Mouse (Mus musculus): ENCODE data around the gene Nelfb. TPM values are rescaled to one million over a fixed set of nuclear protein-coding genes. Genes with fewer than 3 reads are reported as not detected.

Nelfb gene
- polyA plus RNA-seq (2014; fragmentation: Illumina TruSeq; extraction: RNeasy Lipid Tissue Mini Kit (QIAGEN cat#74804); ENCODE audit: low read depth, low replicate concordance) = 4.2 TPM

DNA sequence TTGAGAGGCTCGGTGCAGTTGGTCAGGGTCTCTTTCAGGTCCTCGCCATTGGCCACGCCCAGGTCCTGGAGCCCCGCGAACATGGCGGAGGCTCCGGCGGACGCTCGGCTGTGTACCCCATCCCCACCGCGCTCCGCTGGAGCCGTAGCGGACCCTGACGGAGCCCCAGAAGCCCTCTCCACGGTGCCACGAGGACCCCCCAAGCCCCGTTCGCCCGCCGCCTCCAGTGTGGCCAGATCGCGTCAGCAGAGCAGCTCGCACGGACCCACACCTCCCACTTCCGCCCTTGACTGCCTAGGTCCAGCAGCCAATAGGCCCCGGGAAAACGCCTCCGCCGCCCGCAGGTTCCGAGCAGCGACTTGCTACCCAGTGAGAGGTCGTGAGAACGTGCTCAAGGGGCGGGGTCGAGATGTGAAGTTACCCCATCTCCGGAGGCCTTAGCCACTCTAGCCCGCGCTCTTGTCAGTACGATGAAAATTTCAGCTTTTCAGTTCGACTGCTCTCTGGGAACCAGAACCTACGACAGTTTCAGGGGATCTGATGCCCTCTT lies at the start of gene Nelfb:
Nelfb (minus strand) TSS at position 369 of the 550 bp plus-strand sequence.

DNA sequence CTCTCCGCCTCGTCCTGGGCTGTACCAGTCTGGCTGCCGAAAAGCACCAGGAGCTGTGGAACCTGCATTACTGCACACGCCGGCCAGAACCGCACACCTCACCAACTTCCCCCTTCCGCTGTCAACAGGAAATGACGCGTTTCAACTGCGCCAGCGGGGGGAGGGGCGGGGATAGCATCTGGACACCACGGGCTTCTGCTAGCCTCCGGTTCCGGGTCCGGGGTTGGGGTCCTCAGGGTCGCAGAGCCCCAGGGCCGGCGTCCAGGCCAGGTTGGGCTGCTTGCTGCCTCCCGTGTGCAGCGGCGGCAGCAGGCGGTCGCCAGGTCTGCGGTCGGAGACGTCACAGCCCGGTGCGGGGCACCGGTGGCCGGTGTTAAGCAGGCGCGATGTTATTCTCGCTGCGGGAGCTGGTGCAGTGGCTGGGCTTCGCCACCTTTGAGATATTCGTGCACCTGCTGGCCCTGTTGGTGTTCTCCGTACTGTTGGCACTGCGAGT lies 44.0 kb upstream of the Nelfb start, which contains the start of gene Tmem203:
Tmem203 (plus strand) TSS at position 156 of the 496 bp plus-strand sequence.

DNA sequence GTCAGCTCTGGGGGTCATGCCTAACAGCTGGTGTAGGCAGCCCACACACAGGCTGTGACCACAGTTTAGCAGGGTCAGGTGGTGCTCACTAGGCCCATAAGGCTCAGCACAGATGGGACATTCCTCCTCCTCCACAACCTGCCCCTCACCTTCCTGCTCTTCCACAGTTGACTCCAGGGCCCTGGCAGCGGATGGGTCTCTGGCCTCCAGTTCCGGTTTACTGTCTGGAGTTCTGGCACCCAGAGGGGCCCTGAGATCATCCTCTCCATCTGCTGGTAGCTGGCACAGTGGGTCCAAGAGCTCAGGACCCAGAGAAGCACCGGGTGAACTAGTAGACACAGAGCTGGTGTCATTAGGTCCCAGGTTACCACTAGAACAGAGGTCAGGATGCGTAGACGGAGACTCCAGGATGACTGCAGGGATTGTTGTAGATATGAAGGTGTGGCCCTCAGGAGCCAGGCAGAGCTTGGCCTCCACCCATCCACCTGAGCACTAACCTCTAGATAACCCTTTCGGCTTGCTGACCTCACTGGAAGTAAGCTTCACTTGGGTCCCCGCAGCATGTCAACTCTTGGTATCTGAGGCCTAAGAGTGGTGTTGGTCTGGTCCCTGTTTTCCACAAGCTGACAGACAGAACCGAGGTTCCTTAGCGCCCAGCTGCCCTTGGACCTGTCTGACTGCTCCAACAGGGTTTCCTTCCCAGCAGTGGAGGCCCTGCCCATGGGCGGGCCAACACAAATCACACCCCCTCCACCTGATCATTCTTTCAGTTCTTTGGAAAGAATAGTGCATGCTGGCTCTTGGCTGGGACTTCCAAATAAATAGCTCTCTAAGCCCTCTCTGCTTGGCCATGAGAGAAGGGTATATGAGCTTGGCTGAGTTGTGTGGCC lies 35.1 kb upstream of the Nelfb start, which contains the start of gene AL732309.1:
AL732309.1 (minus strand) TSS at position 681 of the 890 bp plus-strand sequence.

DNA sequence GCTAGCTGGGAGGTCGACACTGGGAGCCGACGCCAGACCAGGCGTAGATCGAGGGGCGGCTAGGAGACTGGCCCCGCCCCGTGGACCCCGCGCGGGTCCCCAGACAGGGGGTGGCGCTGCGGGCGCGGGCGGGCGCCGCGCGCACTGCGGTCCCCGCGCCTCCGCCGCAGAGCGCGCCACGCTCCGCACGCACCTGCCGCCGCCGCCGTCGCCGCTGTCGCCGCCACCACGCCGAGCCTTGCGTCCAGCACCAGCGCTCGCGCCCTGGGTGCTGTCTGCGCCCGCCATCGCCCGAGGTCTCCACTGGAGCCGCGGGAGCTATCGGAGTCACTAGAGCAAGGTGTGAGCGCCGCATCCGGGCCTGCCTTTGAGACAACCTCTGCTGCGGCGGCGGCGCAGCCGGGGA lies 30.8 kb upstream of the Nelfb start, which contains the start of the genes Rnf208 and Cysrt1:
Rnf208 (plus strand) TSS at position 155 of the 406 bp plus-strand sequence.
Cysrt1 (minus strand) TSS at position 352 of the 406 bp plus-strand sequence.

DNA sequence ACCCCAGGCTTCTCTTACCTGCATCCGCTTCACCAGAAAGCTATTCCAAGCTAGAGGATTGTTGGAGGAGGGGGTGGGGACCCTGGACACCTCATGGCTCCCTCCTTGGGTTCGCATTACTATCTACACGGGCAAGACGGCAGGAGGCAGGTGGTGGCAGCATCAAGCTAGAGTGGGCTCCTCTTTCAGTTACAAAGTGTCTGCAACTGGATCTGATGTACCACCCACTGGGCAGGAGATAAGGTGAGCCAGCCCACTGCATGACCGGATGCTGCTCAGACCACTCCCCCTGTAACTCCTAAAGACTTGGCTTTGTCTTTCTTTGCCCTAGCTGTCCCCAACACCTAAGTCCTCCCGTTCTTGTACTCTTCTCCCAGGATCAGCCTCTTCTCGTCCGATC lies 25.3 kb upstream of the Nelfb start, which contains the start of gene Rnf224:
Rnf224 (minus strand) TSS at position 174 of the 400 bp plus-strand sequence.

DNA sequence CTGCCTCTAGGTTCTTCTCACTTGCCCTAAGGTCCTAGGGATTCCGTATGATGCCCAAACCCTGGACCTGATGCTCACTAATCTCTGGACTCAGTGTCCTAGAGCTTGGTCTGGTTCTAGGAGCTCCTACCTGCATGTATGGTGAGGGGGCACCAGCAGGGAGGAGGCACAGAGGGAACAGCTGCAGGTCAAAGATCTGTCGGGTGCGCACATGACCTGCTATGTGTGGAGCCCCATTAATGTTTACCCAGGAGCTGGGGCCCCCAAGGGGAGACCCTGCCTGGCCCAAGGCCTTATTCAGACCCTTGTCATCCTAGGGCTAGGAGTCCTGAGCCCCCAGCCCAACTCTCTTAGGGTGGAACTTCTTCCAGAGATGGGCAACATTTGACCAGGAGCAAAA lies 22.8 kb upstream of the Nelfb start, which contains the start of gene Slc34a3:
Slc34a3 (minus strand) TSS at position 315 of the 400 bp plus-strand sequence.

DNA sequence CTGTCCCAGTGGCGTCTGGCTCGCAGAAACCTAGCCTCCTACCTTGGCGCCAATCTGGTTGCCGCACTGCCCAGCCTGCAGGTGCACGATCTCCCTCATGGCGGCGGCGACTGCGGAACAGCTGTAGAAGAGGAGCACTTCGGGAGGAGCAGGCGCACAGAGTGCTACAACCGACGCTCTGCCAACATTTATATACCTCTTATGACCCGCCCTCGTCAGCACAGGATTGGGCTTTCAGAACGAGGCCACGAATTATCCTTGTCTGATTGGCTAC lies 13.1 kb upstream of the Nelfb start, which contains the start of gene Tubb4b:
Tubb4b (minus strand) TSS at position 211 of the 274 bp plus-strand sequence.

DNA sequence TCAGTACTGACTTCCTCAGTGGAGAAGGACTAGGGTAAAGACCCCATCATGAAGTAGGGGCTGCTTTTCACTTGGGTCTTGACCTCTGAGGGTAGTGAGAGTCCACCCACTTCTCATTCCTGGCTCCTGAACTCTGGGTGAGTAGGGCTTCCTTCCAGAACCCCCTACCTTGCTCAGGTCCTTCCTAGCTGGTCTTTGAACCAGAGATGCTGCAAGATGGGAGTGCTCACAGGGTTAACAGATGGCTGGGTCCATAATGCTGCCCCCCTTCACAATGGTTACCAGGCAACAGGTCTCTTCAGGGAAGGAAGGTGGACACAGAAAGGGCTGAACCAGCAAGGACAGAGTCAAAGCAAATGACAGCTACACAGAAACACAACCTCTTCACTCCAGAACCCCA lies 7.2 kb upstream of the Nelfb start, which contains the start of gene Fam166a:
Fam166a (plus strand) TSS at position 301 of the 400 bp plus-strand sequence.

DNA sequence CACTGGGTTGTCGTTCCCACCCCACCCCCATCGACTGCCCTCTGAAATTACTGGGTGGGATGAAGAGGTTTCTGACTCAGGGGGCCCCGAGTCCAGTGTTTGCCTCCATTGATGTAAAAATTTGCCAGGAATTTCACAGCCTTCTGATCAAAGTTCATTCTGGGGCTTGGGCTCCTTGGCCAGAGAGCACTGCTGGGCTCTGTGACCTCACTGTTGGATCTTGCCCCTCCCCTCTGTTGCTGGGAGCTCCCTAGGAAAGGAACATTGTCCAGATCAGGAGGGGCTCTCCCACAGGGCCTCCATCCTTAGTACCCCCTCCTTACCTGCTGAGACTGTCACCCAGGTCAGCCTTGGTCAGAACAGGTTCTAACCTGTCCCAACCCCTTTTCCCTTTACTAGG lies 3.2 kb upstream of the Nelfb start, which contains the start of gene Stpg3:
Stpg3 (minus strand) TSS at position 194 of the 400 bp plus-strand sequence.

DNA sequence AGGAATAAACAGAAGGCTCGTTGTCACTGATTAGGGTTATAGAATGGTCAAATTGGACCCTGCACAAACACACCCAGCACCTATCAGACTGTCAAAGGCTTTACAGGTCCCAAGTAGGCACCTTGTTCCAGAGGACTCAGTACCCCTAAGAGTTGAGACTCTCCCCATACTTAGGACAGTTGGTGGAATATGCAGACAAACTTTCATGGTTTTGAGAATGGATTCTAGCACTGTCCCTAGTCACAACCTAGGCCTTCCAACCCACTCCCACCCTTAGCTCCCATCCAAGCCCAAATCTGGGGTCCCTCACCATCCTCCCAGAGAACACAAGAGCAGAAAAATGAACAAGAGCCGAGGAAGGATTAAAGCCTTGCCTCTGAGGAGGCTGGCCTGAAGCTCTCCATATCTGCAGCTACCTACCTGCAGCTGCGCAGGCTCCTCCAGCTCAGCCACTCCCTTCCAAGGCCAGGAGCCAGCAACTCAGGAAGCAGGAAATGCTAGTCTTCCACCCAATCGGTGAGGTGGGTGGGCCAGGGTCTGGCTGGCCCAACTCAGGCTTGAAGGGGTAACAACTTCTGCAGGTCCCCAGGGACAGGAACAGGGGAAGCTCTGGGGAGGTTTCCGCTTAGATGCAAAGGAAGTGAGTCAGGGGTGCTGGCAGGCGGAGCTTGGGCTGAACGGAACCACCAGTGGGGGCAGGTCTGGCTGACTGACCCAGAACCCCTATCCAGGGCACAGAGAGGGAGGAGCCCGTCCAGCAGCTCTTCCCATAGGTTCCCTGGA lies 14.9 kb downstream of the Nelfb start, which contains the start of gene Tor4a:
Tor4a (minus strand) TSS at position 715 of the 783 bp plus-strand sequence.

DNA sequence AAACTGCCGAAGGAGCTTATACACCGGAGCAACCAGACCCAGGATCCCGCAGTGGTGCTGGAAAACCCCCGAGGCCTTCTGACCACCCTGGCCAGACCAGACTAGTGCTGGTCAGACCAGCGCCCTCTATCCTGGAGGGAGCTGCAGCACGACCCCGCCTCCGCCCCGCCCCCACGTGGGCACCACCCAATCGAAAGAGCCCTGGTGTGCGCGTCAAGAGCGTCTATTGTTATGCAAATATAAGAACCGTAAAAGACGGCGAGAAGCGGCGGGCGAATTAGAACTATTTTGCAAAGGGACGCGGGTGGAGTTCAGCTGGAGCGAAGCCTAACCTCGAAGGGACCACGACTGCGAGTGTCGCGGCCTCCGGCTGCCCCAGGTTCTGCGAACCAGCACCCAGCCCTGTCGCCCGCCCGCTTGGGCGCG lies 30.8 kb downstream of the Nelfb start, which contains the start of gene Nrarp:
Nrarp (plus strand) TSS at position 281 of the 426 bp plus-strand sequence.

Other genes starting within 250 kb of the Nelfb start
- 4.9 TPM for gene Dph7, start 249.1 kb downstream of the Nelfb start, polyA plus RNA-seq (2014; fragmentation: Illumina TruSeq; extraction: RNeasy Lipid Tissue Mini Kit (QIAGEN cat#74804); ENCODE audit: low read depth, low replicate concordance)
- gene Mrpl41, start 236.4 kb downstream of the Nelfb start, polyA plus RNA-seq (2014; fragmentation: Illumina TruSeq; extraction: RNeasy Lipid Tissue Mini Kit (QIAGEN cat#74804); ENCODE audit: low read depth, low replicate concordance) = 50.8 TPM
- gene Pnpla7, start 235.5 kb downstream of the Nelfb start, polyA plus RNA-seq (2014; fragmentation: Illumina TruSeq; extraction: RNeasy Lipid Tissue Mini Kit (QIAGEN cat#74804); ENCODE audit: low read depth, low replicate concordance) = 34.9 TPM
- gene Nsmf, start 157.1 kb downstream of the Nelfb start, polyA plus RNA-seq (2014; fragmentation: Illumina TruSeq; extraction: RNeasy Lipid Tissue Mini Kit (QIAGEN cat#74804); ENCODE audit: low read depth, low replicate concordance) = 3.6 TPM
- gene Entpd8, start 131.2 kb downstream of the Nelfb start, polyA plus RNA-seq (2014; fragmentation: Illumina TruSeq; extraction: RNeasy Lipid Tissue Mini Kit (QIAGEN cat#74804); ENCODE audit: low read depth, low replicate concordance) = 0.20 TPM
- gene Noxa1, start 116.3 kb downstream of the Nelfb start, polyA plus RNA-seq (2014; fragmentation: Illumina TruSeq; extraction: RNeasy Lipid Tissue Mini Kit (QIAGEN cat#74804); ENCODE audit: low read depth, low replicate concordance) = not detected
- gene Nrarp, start 30.7 kb downstream of the Nelfb start, polyA plus RNA-seq (2014; fragmentation: Illumina TruSeq; extraction: RNeasy Lipid Tissue Mini Kit (QIAGEN cat#74804); ENCODE audit: low read depth, low replicate concordance) = 1.2 TPM
- 0.17 TPM for gene Tor4a, start 14.6 kb downstream of the Nelfb start, polyA plus RNA-seq (2014; fragmentation: Illumina TruSeq; extraction: RNeasy Lipid Tissue Mini Kit (QIAGEN cat#74804); ENCODE audit: low read depth, low replicate concordance)
- 21.6 TPM for gene Stpg3, start 3.1 kb upstream of the Nelfb start, polyA plus RNA-seq (2014; fragmentation: Illumina TruSeq; extraction: RNeasy Lipid Tissue Mini Kit (QIAGEN cat#74804); ENCODE audit: low read depth, low replicate concordance)
- gene Fam166a, start 7.3 kb upstream of the Nelfb start, polyA plus RNA-seq (2014; fragmentation: Illumina TruSeq; extraction: RNeasy Lipid Tissue Mini Kit (QIAGEN cat#74804); ENCODE audit: low read depth, low replicate concordance) = 145 TPM
- gene Tubb4b, start 13.2 kb upstream of the Nelfb start, polyA plus RNA-seq (2014; fragmentation: Illumina TruSeq; extraction: RNeasy Lipid Tissue Mini Kit (QIAGEN cat#74804); ENCODE audit: low read depth, low replicate concordance) = 327 TPM
- gene Slc34a3, start 22.9 kb upstream of the Nelfb start, polyA plus RNA-seq (2014; fragmentation: Illumina TruSeq; extraction: RNeasy Lipid Tissue Mini Kit (QIAGEN cat#74804); ENCODE audit: low read depth, low replicate concordance) = not detected
- gene Rnf224, start 25.3 kb upstream of the Nelfb start, polyA plus RNA-seq (2014; fragmentation: Illumina TruSeq; extraction: RNeasy Lipid Tissue Mini Kit (QIAGEN cat#74804); ENCODE audit: low read depth, low replicate concordance) = not detected
- not detected for gene Rnf208, start 30.8 kb upstream of the Nelfb start, polyA plus RNA-seq (2014; fragmentation: Illumina TruSeq; extraction: RNeasy Lipid Tissue Mini Kit (QIAGEN cat#74804); ENCODE audit: low read depth, low replicate concordance)
- not detected for gene Cysrt1, start 31.0 kb upstream of the Nelfb start, polyA plus RNA-seq (2014; fragmentation: Illumina TruSeq; extraction: RNeasy Lipid Tissue Mini Kit (QIAGEN cat#74804); ENCODE audit: low read depth, low replicate concordance)
- 1.1 TPM for gene AL732309.1, start 35.4 kb upstream of the Nelfb start, polyA plus RNA-seq (2014; fragmentation: Illumina TruSeq; extraction: RNeasy Lipid Tissue Mini Kit (QIAGEN cat#74804); ENCODE audit: low read depth, low replicate concordance)
- gene Tmem203, start 44.0 kb upstream of the Nelfb start, polyA plus RNA-seq (2014; fragmentation: Illumina TruSeq; extraction: RNeasy Lipid Tissue Mini Kit (QIAGEN cat#74804); ENCODE audit: low read depth, low replicate concordance) = 0.80 TPM
- 24.4 TPM for gene Tprn, start 51.1 kb upstream of the Nelfb start, polyA plus RNA-seq (2014; fragmentation: Illumina TruSeq; extraction: RNeasy Lipid Tissue Mini Kit (QIAGEN cat#74804); ENCODE audit: low read depth, low replicate concordance)
- 4.1 TPM for gene Ssna1, start 60.9 kb upstream of the Nelfb start, polyA plus RNA-seq (2014; fragmentation: Illumina TruSeq; extraction: RNeasy Lipid Tissue Mini Kit (QIAGEN cat#74804); ENCODE audit: low read depth, low replicate concordance)
- 3.3 TPM for gene Anapc2, start 61.0 kb upstream of the Nelfb start, polyA plus RNA-seq (2014; fragmentation: Illumina TruSeq; extraction: RNeasy Lipid Tissue Mini Kit (QIAGEN cat#74804); ENCODE audit: low read depth, low replicate concordance)
- gene Tmem210, start 76.7 kb upstream of the Nelfb start, polyA plus RNA-seq (2014; fragmentation: Illumina TruSeq; extraction: RNeasy Lipid Tissue Mini Kit (QIAGEN cat#74804); ENCODE audit: low read depth, low replicate concordance) = not detected
- gene Lrrc26, start 78.4 kb upstream of the Nelfb start, polyA plus RNA-seq (2014; fragmentation: Illumina TruSeq; extraction: RNeasy Lipid Tissue Mini Kit (QIAGEN cat#74804); ENCODE audit: low read depth, low replicate concordance) = not detected
- gene Grin1, start 107.7 kb upstream of the Nelfb start, polyA plus RNA-seq (2014; fragmentation: Illumina TruSeq; extraction: RNeasy Lipid Tissue Mini Kit (QIAGEN cat#74804); ENCODE audit: low read depth, low replicate concordance) = not detected
- gene Man1b1, start 120.8 kb upstream of the Nelfb start, polyA plus RNA-seq (2014; fragmentation: Illumina TruSeq; extraction: RNeasy Lipid Tissue Mini Kit (QIAGEN cat#74804); ENCODE audit: low read depth, low replicate concordance) = 21.6 TPM
- gene Dpp7, start 144.9 kb upstream of the Nelfb start, polyA plus RNA-seq (2014; fragmentation: Illumina TruSeq; extraction: RNeasy Lipid Tissue Mini Kit (QIAGEN cat#74804); ENCODE audit: low read depth, low replicate concordance) = 0.50 TPM
- 0.10 TPM for gene Uap1l1, start 154.2 kb upstream of the Nelfb start, polyA plus RNA-seq (2014; fragmentation: Illumina TruSeq; extraction: RNeasy Lipid Tissue Mini Kit (QIAGEN cat#74804); ENCODE audit: low read depth, low replicate concordance)
- gene Sapcd2, start 160.8 kb upstream of the Nelfb start, polyA plus RNA-seq (2014; fragmentation: Illumina TruSeq; extraction: RNeasy Lipid Tissue Mini Kit (QIAGEN cat#74804); ENCODE audit: low read depth, low replicate concordance) = 0.06 TPM
- 0.10 TPM for gene Entpd2, start 184.4 kb upstream of the Nelfb start, polyA plus RNA-seq (2014; fragmentation: Illumina TruSeq; extraction: RNeasy Lipid Tissue Mini Kit (QIAGEN cat#74804); ENCODE audit: low read depth, low replicate concordance)
- gene Npdc1, start 187.9 kb upstream of the Nelfb start, polyA plus RNA-seq (2014; fragmentation: Illumina TruSeq; extraction: RNeasy Lipid Tissue Mini Kit (QIAGEN cat#74804); ENCODE audit: low read depth, low replicate concordance) = 0.70 TPM
- not detected for gene Fut7, start 211.8 kb upstream of the Nelfb start, polyA plus RNA-seq (2014; fragmentation: Illumina TruSeq; extraction: RNeasy Lipid Tissue Mini Kit (QIAGEN cat#74804); ENCODE audit: low read depth, low replicate concordance)
- gene Abca2, start 217.2 kb upstream of the Nelfb start, polyA plus RNA-seq (2014; fragmentation: Illumina TruSeq; extraction: RNeasy Lipid Tissue Mini Kit (QIAGEN cat#74804); ENCODE audit: low read depth, low replicate concordance) = 0.34 TPM
- gene Clic3, start 245.3 kb upstream of the Nelfb start, polyA plus RNA-seq (2014; fragmentation: Illumina TruSeq; extraction: RNeasy Lipid Tissue Mini Kit (QIAGEN cat#74804); ENCODE audit: low read depth, low replicate concordance) = not detected
- gene Paxx, start 249.6 kb upstream of the Nelfb start, polyA plus RNA-seq (2014; fragmentation: Illumina TruSeq; extraction: RNeasy Lipid Tissue Mini Kit (QIAGEN cat#74804); ENCODE audit: low read depth, low replicate concordance) = 2.9 TPM